Mouse (Mus musculus): Measurements from ENCODE around the gene Acvr1. TPM values are rescaled to one million over a fixed set of nuclear protein-coding genes. Genes with fewer than 3 reads are reported as not detected.

Gene Acvr1
- polyA plus RNA-seq, 1 experiment from 2014 or later: 4.2 TPM

DNA sequence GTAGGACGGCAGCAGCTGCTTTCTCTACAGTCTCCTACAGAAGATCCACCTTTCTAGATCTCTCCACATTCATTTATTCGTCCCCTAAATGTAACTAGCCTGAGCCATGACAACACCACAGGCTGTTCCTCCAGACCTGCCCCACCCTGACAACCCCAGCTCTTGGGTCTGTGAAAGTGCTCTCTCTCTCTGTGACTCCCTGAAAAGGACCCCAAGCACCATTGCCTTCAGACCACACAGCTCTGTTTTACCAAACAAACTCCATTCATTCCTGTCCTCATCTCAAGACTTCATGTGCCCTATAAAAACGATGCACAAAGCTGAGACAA is 208.9 kb downstream of the Acvr1 start:
- ATAC-seq: peak; percentile 59; the same call in 1 of the 2 replicates

GRCm38 (mm10) chr2:58357414-58358131 is 209.4 kb downstream of the Acvr1 start, which contains the start of gene Acvr1c:
Gene Acvr1c (minus strand): TSS chr2:58357895.
- H3K36me3 ChIP-seq: no peaks in the 10 kb centered on the region
- peak; percentile 85 for ATAC-seq
- H3K4me2 ChIP-seq (replicated peaks): peak within 1 kb of the TSS; percentile 86
- peaks cover 31% of the 10 kb centered on the region for H3K27me3 ChIP-seq
- H3K9ac ChIP-seq (replicated peaks): peak within 1 kb of the TSS; percentile 46
- H3K27ac ChIP-seq: no peak within 1 kb of the TSS
- no peaks in the 10 kb centered on the region for H3K9me3 ChIP-seq
- WGBS: under 1% methylated on average over 42 of the region's 65 CpGs
- H3K4me1 ChIP-seq (replicated peaks): peaks cover 14% of the 10 kb centered on the region
- peak within 1 kb of the TSS; percentile 51 for H3K4me3 ChIP-seq (replicated peaks)

More for the DNA sequence above, 208.9 kb downstream of the Acvr1 start:
- peak overlapping the region; percentile 46 for H3K9ac ChIP-seq (replicated peaks)
- H3K27me3 ChIP-seq: peaks cover 31% of the 10 kb centered on the region
- H3K9me3 ChIP-seq: no peaks in the 10 kb centered on the region
- peak overlapping the region; percentile 51 for H3K4me3 ChIP-seq (replicated peaks)
- no peaks in the 10 kb centered on the region for H3K36me3 ChIP-seq
- H3K4me2 ChIP-seq (replicated peaks): peak overlapping the region; percentile 86
- H3K27ac ChIP-seq: no peak overlapping the region
- WGBS: 8% methylated on average over 3 of the region's 3 CpGs
- H3K4me1 ChIP-seq (replicated peaks): peaks cover 14% of the 10 kb centered on the region

GRCm38 (mm10) chr2:58357068-58357413 is 209.9 kb downstream of the Acvr1 start:
- Histone ChIP-seq H3K9ac (replicated peaks) (peak overlapping the region; percentile 46), H3K4me2 (replicated peaks) (peak overlapping the region; percentile 86), H3K27ac (no peak overlapping the region), H3K9me3 (no peaks in the 10 kb centered on the region), H3K4me1 (replicated peaks) (peaks cover 14% of the 10 kb centered on the region), H3K36me3 (no peaks in the 10 kb centered on the region), H3K4me3 (replicated peaks) (peak overlapping the region; percentile 51), H3K27me3 (peaks cover 31% of the 10 kb centered on the region)
- peak; percentile 78 for ATAC-seq
- 0% methylated on average over 7 of the region's 7 CpGs for WGBS

GRCm38 (mm10) chr2:58354389-58354788 is 212.6 kb downstream of the Acvr1 start:
- Histone ChIP-seq H3K4me3 (replicated peaks) (no peak overlapping the region), H3K9me3 (no peaks in the 10 kb centered on the region), H3K9ac (replicated peaks) (no peak overlapping the region), H3K27ac (no peak overlapping the region), H3K27me3 (peaks cover 31% of the 10 kb centered on the region), H3K4me2 (replicated peaks) (no peak overlapping the region), H3K4me1 (replicated peaks) (peaks cover 14% of the 10 kb centered on the region), H3K36me3 (no peaks in the 10 kb centered on the region)
- 84% methylated on average over 3 of the region's 3 CpGs for WGBS
- ATAC-seq: no peak

- H3K4me3 ChIP-seq (replicated peaks): no peak overlapping the region
- H3K27ac ChIP-seq: no peak overlapping the region
- WGBS: 80% methylated on average over 5 of the region's 5 CpGs
- H3K4me2 ChIP-seq (replicated peaks): no peak overlapping the region
- H3K9me3 ChIP-seq: no peaks in the 10 kb centered on the region
- H3K36me3 ChIP-seq: no peaks in the 10 kb centered on the region
- no peak for ATAC-seq
- peaks cover 27% of the 10 kb centered on the region for H3K27me3 ChIP-seq
- peaks cover 11% of the 10 kb centered on the region for H3K4me1 ChIP-seq (replicated peaks)
- no peak overlapping the region for H3K9ac ChIP-seq (replicated peaks)
Observed at GRCm38 (mm10) chr2:58352846-58353245, 214.1 kb downstream of the Acvr1 start.

DNA sequence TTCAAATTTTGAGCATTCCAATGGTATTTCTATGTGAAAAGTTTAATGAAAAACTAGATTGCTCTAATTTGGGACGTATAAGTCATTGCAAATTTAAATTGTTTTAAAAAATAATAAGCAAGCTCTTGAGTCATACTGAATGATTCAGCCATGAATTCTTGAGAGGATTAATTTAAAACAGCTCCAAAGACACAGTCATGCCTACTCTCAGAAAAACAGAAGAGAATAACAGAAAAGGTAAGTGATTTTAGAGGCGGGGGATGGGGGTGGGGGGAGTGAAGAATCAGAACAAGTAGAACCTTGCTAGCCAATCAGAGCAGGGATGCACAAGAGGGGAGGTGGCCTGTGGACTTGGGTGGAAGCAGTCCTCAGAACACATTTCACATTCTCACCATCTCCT is 216.3 kb downstream of the Acvr1 start:
- Histone ChIP-seq H3K27ac (no peak overlapping the region), H3K9ac (replicated peaks) (no peak overlapping the region), H3K4me2 (replicated peaks) (no peak overlapping the region), H3K36me3 (no peaks in the 10 kb centered on the region), H3K4me1 (replicated peaks) (no peaks in the 10 kb centered on the region), H3K9me3 (no peaks in the 10 kb centered on the region), H3K27me3 (peaks cover 13% of the 10 kb centered on the region), H3K4me3 (replicated peaks) (no peak overlapping the region)
- 88% methylated on average over 2 of the region's 2 CpGs for WGBS
- no peak for ATAC-seq

Other genes starting within 250 kb of the Acvr1 start
- 0.59 and 0.73 TPM in 2 replicates for gene Acvr1c, start 209.3 kb downstream of the Acvr1 start, polyA plus RNA-seq (2015; fragmentation: Nextera tagmentation; extraction: Ambion mirVana)
- not detected in 2 replicates for gene Gm17409, start 97.0 kb downstream of the Acvr1 start, polyA plus RNA-seq (2015; fragmentation: Nextera tagmentation; extraction: Ambion mirVana)
- 9.8 and 11.6 TPM in 2 replicates for gene Upp2, start 141 bp upstream of the Acvr1 start, polyA plus RNA-seq (2015; fragmentation: Nextera tagmentation; extraction: Ambion mirVana)

Data from midbrain, embryonic 13.5 days (tissue).